Mouse (Mus musculus): Measurements from ENCODE around the gene Faxc. TPM values are rescaled to one million over a fixed set of nuclear protein-coding genes. Genes with fewer than 3 reads are reported as not detected.

Gene Faxc
- total RNA-seq (2021), result 1 to 10 TPM in 1 of 2 experiments, under 1 TPM in 1; 0.89 to 1.1 TPM

- DNase-seq (ENCODE audit: low spot score), result peak; percentile 8
- intact Hi-C loops (cut with DNase I), result no loop called here
These were observed at the start of gene Faxc for GRCm38 (mm10) chr4:21930971-21931771. Faxc (plus strand) TSS chr4:21931329.

- no peak for DNase-seq (ENCODE audit: low spot score)
- intact Hi-C loops (cut with DNase I), result no loop called here
These were observed 48.3 kb upstream of the Faxc start for GRCm38 (mm10) chr4:21882806-21883205.

GRCm38 (mm10) chr4:21885831-21886230 is 45.3 kb upstream of the Faxc start:
- intact Hi-C loops (cut with DNase I), result no loop called here
- DNase-seq (ENCODE audit: low spot score), result no peak

GRCm38 (mm10) chr4:21931772-21932630 is 872 bp downstream of the Faxc start:
- intact Hi-C loops (cut with DNase I), result no loop called here
- no peak for DNase-seq (ENCODE audit: low spot score)

GRCm38 (mm10) chr4:21935378-21935777 is 4.2 kb downstream of the Faxc start:
- intact Hi-C loops (cut with DNase I), result no loop called here
- DNase-seq (ENCODE audit: low spot score), result no peak

GRCm38 (mm10) chr4:21936424-21936823 is 5.3 kb downstream of the Faxc start:
- intact Hi-C loops (cut with DNase I), result no loop called here
- DNase-seq (ENCODE audit: low spot score), result no peak

GRCm38 (mm10) chr4:21937890-21938289 is 6.8 kb downstream of the Faxc start:
- intact Hi-C loops (cut with DNase I), result no loop called here
- no peak for DNase-seq (ENCODE audit: low spot score)

GRCm38 (mm10) chr4:21944672-21945071 is 13.5 kb downstream of the Faxc start:
- no peak for DNase-seq (ENCODE audit: low spot score)
- intact Hi-C loops (cut with DNase I), result no loop called here

- no peak for DNase-seq (ENCODE audit: low spot score)
- intact Hi-C loops (cut with DNase I), result no loop called here
These were observed 20.3 kb downstream of the Faxc start for GRCm38 (mm10) chr4:21951444-21951843.

GRCm38 (mm10) chr4:21952255-21952654 is 21.1 kb downstream of the Faxc start:
- intact Hi-C loops (cut with DNase I), result loop anchor here (1.0 kb wide), 1 partner anchor 105 kb away; the partner anchor contains the start of gene Pnisr
- no peak for DNase-seq (ENCODE audit: low spot score)

- intact Hi-C loops (cut with DNase I), result no loop called here
- DNase-seq (ENCODE audit: low spot score), result no peak
These were observed 26.6 kb downstream of the Faxc start for GRCm38 (mm10) chr4:21957570-21958321.

GRCm38 (mm10) chr4:21971949-21972348 is 40.8 kb downstream of the Faxc start:
- intact Hi-C loops (cut with DNase I), result no loop called here

GRCm38 (mm10) chr4:21974126-21974525 is 43.0 kb downstream of the Faxc start:
- intact Hi-C loops (cut with DNase I), result no loop called here
- no peak for DNase-seq (ENCODE audit: low spot score)

More at GRCm38 (mm10) chr4:21971949-21972348, 40.8 kb downstream of the Faxc start:
- no peak for DNase-seq (ENCODE audit: low spot score)

GRCm38 (mm10) chr4:21980471-21980870 is 49.3 kb downstream of the Faxc start:
- DNase-seq (ENCODE audit: low spot score), result no peak
- intact Hi-C loops (cut with DNase I), result no loop called here

GRCm38 (mm10) chr4:21982449-21982848 is 51.3 kb downstream of the Faxc start:
- intact Hi-C loops (cut with DNase I), result no loop called here
- no peak for DNase-seq (ENCODE audit: low spot score)

- intact Hi-C loops (cut with DNase I), result no loop called here
- DNase-seq (ENCODE audit: low spot score), result no peak
These were observed 55.7 kb downstream of the Faxc start for GRCm38 (mm10) chr4:21986857-21987256.

GRCm38 (mm10) chr4:21987460-21987859 is 56.3 kb downstream of the Faxc start:
- intact Hi-C loops (cut with DNase I), result no loop called here
- no peak for DNase-seq (ENCODE audit: low spot score)

GRCm38 (mm10) chr4:21989571-21990091 is 58.5 kb downstream of the Faxc start:
- intact Hi-C loops (cut with DNase I), result loop anchor here (2.0 kb wide), 1 partner anchor 145 kb away; no protein-coding TSS in a partner anchor
- DNase-seq (ENCODE audit: low spot score), result no peak

GRCm38 (mm10) chr4:21990580-21991235 is 59.6 kb downstream of the Faxc start:
- DNase-seq (ENCODE audit: low spot score), result no peak
- intact Hi-C loops (cut with DNase I), result loop anchor here (2.0 kb wide), 1 partner anchor 146 kb away; no protein-coding TSS in a partner anchor

Measured in heart, postnatal 25 days (tissue).